Mouse (Mus musculus): ENCODE data around the gene Trim40. TPM values are rescaled to one million over a fixed set of nuclear protein-coding genes. Genes with fewer than 3 reads are reported as not detected.

Gene Trim40
- total RNA-seq, 2 experiments from 2014 or later, result not detected

DNA sequence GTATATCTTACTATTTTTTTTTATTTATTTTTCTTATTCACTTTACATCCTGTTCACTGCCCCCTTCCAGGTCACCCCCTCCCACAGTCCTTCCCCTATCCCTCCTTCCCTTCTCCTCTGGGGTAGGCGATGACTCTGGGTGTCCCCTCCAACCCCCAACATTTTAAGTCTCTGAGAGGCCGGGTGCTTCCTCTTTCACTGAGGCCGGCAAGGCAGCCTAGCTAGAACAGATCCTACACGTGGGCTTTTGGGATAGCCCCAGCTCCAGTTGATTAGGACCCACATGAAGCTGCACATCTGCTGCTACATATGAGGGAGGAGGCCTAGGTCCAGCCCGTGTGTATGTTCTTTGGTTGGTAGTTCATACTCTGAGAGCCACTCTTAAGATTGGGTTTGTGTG lies 50.9 kb downstream of the Trim40 start:
- no peak for DNase-seq

GRCm38 (mm10) chr17:36836874-36837647 lies 52.9 kb downstream of the Trim40 start, which contains the start of gene Trim26:
TSS of gene Trim26 (plus strand) at chr17:36837134.
- peak; percentile 94 to 95 for DNase-seq

- no peak for DNase-seq
Measured at GRCm38 (mm10) chr17:36836427-36836812, 53.5 kb downstream of the Trim40 start.

DNA sequence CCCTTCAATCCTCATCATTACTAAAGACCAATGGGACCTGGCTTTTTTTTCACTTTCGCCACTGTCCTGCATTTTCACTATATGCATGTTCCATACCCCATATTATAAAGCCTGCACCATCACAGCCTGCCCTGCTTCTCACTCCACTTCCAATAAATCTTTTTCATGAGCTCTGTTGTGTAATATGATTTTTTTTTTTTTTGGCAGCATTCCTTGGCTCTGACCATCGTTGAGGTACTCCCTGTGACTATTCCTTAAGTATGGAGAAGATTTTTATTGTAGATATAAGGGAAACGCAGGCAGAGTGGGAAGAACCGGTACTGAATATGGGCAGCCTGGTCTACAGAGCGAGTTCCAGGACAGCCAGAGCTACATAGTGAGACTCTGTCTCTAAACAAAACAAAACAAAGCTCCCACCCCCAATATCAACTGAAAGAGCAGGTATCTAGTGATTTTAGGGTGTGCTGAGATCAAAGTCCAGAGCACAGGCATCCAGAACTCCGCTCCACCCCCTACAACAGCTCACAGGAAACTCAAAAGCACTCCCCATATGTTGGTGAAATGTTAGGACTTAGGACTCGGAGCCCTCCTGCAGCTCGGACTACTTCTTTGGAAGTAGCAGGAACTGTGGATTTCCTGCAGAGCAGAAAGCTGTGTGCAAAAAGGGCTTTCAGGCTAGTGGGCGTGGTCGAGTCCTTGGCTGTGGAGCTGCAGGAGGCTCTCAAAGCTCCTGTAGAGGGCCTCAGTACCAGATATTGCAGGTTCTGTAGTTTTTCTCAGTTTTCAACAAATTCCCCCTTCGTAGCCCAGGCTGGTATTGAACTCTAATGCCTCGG lies 54.1 kb downstream of the Trim40 start:
- DNase-seq, result peak; percentile 31 to 46

GRCm38 (mm10) chr17:36832694-36833093 lies 57.2 kb downstream of the Trim40 start:
- DNase-seq, result no peak

Other genes with a start within 250 kb of the Trim40 start
- gene H2-M9, start 247.5 kb downstream of the Trim40 start, total RNA-seq (2021), result not detected
- gene H2-M1, start 217.9 kb downstream of the Trim40 start, total RNA-seq (2021), result not detected
- gene H2-M10.5, start 117.2 kb downstream of the Trim40 start, total RNA-seq (2021), result not detected
- not detected for gene H2-M10.6, start 78.0 kb downstream of the Trim40 start, total RNA-seq (2021)
- 10 to 100 TPM; 15.9 to 20.3 TPM for gene Trim26, start 53.0 kb downstream of the Trim40 start, total RNA-seq (2021)
- gene Trim15, start 22.9 kb downstream of the Trim40 start, total RNA-seq (2021), result not detected
- gene Trim10, start 20.5 kb downstream of the Trim40 start, total RNA-seq (2021), result not detected
- gene Trim31, start 8.0 kb upstream of the Trim40 start, total RNA-seq (2021), result not detected
- 1 to 10 TPM; 4.4 to 7.3 TPM for gene Rnf39, start 52.8 kb upstream of the Trim40 start, total RNA-seq (2021)
- gene Ppp1r11, start 61.6 kb upstream of the Trim40 start, total RNA-seq (2021), result 100 to 1,000 TPM; 132 to 138 TPM
- 10 to 100 TPM; 37.6 to 41.3 TPM for gene Znrd1, start 68.4 kb upstream of the Trim40 start, total RNA-seq (2021)
- 1 to 10 TPM; 6.1 to 8.8 TPM for gene Znrd1as, start 68.5 kb upstream of the Trim40 start, total RNA-seq (2021)
- gene 2410137M14Rik, start 91.1 kb upstream of the Trim40 start, total RNA-seq (2021), result not detected
- gene H2-M5, start 99.4 kb upstream of the Trim40 start, total RNA-seq (2021), result 1 to 10 TPM in 1 of 2 experiments, under 1 TPM in 1; 1.00 to 1.1 TPM
- 10 to 100 TPM; 15.9 to 18.1 TPM for gene Zfp57, start 111.0 kb upstream of the Trim40 start, total RNA-seq (2021)
- 10 to 100 TPM; 67.6 to 72.6 TPM for gene Mog, start 133.3 kb upstream of the Trim40 start, total RNA-seq (2021)
- 100 to 1,000 TPM; 688 to 703 TPM for gene Gabbr1, start 155.8 kb upstream of the Trim40 start, total RNA-seq (2021)
- gene Olfr90, start 198.4 kb upstream of the Trim40 start, total RNA-seq (2021), result not detected
- gene Olfr91, start 208.2 kb upstream of the Trim40 start, total RNA-seq (2021), result not detected
- gene Olfr92, start 230.0 kb upstream of the Trim40 start, total RNA-seq (2021), result not detected